Mouse (Mus musculus): Measurements from ENCODE around the gene Olfr49.
A peak's percentile ranks its signal among the peaks of the same experiment; 100 is the strongest.

Olfr49 gene

DNA sequence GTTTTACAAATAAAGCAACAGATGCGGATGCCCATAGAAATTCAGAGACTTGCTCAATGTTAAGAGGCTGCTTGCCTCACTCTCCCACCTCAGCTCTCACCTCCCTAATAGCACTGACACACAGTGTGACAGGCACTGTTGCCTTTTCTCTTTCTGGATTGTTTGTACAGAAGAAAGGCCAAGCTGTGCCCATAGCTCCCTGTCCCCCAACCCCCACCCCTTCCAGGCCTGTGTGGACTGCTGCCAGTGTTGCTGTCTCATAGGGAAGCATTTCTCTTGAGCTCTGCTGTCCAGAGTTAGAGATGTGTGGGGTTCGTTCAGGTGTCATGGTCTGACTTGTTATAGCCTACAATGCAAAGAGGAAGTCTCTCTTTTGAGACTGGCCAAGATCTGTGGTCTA is 24.5 kb downstream of the Olfr49 start:
- DNase-seq, result no peak

DNA sequence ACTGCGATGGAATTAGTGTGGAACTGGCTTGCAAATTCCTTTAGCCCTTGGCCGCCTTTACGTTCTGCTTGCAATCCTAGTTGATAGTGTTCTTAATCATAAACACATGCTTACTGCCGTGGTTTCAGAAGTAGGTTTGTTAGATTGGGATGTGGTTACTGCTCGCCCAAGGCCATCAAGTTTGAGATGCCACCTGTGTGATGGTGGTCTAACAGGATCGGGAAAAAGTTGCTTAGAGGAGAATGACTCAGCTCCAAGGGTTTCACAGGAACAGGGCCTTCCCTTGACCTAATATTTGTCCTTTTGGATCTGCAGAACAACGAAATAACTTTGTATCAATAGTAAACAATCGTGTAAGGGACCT is 25.0 kb downstream of the Olfr49 start:
- no peak for DNase-seq

DNA sequence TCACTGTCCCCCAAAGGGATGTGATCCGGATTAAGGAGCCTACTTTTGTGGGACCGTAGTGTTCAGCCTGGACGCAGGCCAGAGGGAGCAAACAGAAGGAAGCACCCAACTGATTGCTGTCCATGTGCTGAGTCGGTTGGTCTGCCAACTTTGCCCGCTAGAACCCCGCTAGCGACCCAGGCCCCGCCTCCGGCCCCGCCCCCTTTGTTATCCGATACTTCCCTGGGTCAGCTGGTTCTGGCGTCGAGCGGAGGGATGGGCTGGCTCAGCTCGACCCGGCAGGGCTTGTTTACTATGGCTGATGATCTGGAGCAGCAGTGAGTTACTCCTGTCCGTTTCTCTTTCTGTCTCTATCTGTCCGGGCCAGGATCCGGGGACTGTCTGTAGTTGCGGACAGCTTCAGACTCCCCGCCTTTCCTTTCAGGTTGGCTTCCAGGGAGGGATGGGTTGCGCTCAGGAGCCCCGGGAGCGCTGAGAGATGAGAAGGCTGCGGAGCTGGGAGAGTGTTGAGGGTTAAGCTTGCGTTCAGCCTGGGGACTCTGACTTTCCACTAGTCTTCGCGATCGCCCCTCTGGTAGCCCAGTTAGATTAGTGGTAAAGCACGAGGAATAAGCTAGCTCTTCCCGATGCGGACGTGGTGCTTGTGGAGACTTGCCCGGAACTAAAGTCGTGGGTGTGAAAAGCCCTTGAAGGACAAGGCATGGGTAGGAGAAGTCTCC is 25.6 kb downstream of the Olfr49 start:
- peak; percentile 92 for DNase-seq

DNA sequence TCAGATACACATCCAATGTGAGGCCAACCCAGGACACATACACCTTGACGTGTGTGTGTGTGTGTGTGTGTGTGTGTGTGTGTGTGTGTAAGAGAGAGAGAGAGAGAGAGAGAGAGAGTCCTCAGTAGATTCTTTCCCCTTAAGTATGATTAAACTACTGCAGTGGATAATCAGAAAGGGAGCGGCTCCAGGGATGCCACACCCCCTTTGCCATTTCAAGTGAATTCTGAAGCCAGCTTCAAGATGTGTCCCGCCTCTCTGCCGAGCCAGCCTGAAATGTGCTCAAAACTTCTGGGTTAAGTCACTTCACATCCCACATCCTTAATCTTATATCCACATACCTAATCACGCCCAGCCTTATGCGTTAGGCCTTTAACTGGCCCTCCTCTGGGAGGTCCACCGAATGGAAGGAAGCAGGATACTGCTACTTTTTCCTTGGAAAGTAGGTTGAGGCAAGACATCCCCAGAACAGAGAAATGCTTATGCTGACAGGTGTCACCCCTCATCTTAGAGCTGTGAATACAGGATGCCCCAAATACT is 26.5 kb downstream of the Olfr49 start:
- DNase-seq, result no peak

DNA sequence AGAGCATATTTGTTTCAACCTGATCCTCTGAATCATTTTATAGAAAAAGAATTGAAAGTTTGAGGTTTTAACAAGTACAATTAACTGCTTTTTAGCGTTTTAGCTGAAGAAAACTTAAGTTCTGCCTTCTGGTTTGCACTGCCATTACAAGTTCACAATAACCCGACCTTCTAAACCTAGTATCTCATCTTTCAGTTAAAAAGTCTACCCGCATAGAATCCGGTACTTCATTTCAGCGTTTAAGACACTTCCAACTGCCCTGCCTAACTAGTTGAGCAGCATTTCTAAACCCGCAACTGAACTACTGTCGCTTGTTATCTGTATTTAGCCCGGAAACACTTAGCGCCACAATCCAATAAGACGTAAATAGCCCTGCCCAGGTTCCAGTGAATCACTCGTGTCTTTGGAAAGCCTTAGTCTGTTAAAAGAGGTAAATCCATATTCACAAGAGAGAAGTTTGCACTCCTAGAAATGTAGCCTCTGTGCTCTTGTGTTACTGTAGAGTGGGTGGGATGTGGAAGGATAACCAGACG is 30.0 kb downstream of the Olfr49 start:
- DNase-seq, result no peak

DNA sequence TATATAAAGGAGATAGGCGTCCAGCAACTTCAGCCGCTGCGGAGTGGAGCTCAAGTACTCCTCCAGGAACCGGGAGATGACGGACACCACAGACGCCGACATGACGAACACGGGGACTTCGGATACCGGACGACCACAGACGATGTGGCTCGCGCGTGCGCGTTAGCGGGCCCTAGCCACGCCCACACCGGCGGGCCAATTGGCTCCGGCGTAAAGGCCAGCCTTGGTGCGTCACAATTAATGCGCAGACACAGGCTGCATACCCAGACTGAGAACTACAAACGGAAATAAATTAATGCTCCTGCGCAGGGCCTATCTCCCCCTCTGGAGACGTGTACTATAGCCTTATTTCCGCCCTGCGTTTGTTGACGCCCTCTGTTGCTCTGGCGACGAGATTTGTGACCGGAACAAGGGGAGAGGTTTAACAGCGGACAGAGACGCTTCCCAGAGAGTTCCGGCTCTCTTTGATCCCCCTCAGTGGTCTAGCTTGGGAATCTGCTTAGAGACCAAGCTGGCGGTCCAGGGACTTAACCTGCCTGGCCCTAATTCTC is 30.9 kb downstream of the Olfr49 start, which contains the start of the genes Dad1 and Abhd4:
Gene Dad1 (minus strand): TSS at position 364 of the 551 bp plus-strand sequence.
Gene Abhd4 (plus strand): TSS at position 448 of the 551 bp plus-strand sequence.
- peak; percentile 98 for DNase-seq

DNA sequence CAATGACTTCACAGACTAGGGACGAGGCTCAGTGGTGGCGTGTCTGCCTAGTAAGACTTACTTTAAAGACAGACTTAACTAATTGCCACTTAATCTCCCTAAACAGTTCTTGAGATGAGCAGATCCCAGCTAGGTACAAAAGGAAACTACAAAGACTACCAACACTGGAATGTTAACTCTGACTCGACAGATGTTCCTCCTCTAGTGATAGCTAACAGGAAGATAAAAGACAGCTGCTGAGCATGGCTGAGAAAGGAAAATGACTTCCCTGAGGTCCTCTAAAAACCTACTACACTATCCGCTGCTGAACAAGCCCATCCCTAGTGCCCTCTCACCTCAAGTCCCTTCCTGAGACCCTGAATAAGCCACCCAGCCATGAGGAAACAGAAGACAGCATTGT is 34.6 kb downstream of the Olfr49 start:
- no peak for DNase-seq

DNA sequence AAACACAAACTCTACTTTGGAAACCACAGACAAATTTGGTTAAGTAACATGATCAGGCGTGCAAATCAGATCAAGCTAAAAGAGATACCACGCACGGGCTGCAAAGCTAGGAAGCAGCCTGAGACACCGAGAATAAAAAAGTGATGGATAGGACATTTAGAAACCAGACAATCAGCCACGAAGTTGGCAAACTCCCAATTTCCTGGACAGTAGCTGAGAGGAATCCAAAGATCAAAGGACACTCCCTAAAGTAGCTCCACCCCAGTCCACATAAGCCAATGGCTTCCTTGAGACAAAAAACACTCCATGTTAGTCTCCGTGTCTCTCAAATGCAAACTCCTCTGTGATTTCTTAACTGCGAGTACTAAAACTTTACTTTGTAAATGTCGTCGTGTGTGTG is 35.4 kb downstream of the Olfr49 start:
- DNase-seq, result peak; percentile 71

DNA sequence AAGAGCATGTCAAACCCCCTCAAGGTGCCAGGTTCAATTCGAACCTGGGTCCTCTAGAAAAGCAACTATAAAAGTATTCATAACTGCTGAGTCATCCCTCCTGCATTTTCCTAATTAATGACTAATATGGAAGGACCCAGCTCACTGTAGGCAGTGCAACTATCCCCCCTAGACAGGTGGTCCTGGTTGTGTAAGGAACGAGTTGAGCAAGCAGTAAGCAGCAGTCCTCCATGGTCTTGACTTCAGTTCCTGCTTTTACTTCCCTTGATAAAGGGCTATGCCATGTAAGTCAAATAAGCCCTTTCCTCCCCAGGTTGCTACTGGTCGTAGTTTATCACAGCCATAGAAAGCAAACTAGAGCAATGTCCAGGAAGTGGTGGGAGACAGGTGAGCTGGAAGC is 38.5 kb downstream of the Olfr49 start:
- DNase-seq, result no peak

DNA sequence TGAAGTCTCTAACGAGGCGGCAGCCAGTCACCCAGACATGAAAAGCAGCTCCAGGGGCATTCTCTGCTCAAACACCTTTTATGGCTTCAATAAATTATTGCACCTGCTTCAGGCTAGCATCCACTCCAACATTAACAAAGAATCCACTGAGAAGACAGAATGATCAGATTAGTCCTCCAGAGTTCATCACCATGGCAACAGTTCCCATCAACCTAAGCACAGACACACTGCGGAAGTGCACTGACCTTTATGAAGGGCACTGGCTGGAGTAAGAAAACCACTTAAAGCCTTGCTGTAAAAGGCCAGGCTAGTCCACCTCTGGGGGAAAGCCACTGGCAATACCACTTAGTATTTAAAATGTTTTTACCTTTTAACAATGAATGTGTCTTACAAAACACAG is 40.6 kb downstream of the Olfr49 start:
- no peak for DNase-seq

DNA sequence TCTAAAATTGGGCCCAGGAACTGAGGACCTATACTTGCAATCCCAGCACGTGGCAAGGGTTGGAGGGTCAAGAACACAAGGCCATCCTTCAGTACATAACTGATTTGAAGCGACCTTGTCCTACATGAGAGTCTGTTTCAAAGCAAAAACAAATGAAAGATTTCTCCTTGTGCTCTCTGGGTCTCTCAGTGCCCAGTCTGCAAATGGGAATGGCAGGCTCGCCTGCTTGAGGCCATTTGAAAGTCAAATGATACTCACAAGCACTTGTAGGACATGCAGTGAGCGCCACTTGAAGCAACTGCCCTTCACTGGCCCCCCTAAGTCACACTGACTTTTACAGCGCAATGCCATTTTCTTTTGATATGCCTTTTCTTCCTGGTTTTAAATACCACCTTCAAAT is 44.2 kb downstream of the Olfr49 start:
- DNase-seq, result no peak

DNA sequence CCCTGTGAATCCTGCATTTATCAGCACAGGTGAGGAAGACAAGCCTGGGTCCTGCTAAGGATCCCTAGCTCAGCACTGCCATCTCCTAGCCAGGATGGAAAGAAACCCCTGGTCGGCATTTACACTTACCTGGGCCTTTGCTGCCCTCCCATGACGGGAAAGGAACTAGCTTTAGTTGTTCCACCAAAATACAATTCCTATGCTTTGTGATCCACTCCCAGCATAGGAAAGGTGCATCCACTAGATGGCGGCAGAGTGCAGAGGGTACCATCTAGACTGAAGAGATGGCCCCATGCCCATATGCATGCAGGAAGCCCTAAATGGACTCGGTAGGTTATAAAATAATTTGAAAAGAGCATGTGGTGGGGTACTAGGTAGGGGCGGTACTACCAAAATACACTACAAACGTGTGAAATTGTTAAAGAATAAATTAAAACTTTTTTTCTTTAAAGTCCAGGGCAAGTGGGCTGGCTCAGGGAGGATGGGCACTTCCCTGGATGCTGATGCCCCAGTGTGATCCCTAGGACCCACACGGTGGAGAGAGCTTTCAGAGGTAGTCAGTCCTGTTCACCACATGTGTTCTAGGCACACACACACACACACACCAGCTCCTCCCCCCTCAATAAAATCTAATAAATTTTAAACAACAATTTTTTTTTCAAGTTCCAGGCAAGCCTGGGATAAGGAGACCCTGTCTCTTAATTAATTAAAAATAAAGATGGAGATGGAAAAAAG is 45.6 kb downstream of the Olfr49 start:
- DNase-seq, result peak; percentile 75

DNA sequence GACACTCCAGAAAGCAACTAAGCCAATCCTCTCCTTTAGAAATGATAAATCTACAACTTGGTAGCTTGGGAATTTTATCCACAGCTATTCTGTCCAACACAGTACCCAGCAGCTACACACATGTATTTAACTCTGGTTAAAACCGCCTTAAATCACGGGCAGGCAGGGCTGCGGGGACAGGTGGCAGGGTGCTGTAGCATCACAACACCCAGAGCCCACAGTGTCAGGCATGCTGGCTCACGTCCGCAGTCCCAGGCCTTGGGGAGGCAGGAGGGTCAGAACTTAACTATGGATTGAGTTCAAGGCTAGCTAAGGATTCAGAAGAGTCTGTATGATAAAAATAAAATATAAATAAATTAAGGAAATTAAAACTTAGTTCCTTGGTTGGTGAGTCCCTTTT is 47.9 kb downstream of the Olfr49 start:
- DNase-seq, result no peak

DNA sequence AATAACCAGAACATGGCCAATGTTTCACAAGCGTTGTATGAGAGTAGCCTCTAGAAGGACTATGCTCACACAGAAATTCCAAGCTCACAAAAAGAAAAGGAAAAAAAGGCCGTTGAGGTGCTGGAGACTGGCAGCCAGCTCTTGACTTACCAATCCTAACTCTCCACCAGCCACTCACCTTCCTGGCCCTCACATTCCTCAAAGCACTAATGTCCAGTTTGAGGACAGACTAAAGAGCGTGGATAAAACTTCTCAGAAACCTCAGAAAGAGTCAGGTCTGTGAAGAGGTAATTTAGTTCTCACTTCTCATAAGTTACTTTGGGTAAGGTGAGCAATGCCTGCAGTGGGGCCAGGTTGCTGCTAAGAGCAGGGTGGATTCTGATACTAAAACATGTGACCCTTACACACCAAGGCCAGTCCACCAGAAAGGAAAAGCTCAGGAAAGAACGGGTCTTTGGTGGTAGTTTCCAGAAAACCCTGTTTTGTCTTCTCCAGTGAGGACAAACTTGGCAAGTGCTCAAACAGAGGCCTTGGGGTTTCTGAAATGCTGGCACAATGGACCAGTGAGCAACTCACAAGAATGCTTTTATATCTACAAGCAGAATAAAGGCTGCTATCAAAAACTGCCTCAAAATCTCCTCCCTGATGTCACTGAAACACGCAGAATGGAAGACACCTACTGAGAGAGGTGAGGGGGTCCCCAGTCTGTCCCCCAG is 48.8 kb downstream of the Olfr49 start:
- DNase-seq, result no peak

DNA sequence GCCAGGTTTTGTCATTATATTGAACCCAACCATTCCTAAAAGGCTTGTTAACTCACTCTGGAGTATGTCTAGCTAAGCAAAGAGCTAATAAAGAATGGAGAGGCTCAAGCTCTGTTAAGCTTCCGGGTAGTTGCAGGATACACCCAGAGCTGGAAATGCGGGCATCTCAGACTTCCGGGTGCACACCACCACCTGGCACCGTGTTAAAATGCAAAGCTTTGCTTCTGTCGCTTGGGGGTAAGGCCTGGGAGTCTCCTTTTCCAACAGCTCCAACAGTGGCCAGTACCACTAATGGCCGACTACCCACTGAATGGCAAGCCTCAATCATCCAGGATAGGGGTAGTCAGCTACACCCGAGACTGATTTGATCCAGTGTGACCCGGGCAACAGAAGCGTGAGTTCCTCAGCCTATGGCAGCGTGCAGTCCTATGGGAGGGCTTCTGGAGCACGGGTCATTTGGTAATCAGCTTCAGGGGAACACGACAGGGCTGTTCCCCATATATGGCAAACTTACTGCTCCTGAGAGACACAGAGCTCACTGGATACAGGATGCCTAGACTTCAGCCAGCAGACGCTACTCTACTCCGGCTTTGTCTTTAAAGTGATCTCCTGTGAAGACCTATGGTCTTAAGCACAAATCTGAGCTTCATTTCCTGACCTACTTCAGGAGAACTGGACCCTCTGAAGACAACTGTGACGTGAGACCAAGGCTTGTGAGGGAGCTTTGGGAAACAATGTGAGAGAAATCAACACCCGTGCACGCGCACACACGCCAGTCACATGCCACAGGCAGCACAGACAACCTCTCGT is 50.3 kb downstream of the Olfr49 start:
- DNase-seq, result no peak

DNA sequence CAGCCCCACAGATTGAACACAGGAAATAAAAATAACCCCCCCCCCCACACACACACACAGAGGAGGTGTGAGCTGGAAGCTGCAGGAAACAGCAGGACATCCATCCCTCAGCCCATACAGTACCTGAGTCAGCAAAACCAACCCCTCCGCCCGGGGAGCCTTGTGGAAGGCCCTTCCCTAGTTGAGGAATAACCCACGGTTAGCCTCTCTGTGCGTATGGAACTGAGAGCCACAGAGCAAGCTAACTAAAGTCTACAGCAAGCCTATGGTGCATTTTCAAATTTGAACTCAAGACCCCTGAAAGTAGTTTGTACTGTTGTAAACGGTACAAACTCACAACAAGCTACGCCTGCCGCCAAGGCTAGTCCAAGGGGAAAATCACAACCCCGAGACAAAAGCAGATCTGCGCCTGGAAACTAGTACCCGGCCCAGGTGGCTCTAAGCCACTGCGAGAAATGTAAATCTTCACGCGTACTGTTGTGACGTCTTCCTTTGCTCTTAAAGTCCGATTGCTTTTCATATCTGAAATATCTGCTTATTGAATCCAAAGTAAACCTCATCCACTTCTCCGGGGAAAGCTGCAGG is 51.1 kb downstream of the Olfr49 start:
- no peak for DNase-seq

DNA sequence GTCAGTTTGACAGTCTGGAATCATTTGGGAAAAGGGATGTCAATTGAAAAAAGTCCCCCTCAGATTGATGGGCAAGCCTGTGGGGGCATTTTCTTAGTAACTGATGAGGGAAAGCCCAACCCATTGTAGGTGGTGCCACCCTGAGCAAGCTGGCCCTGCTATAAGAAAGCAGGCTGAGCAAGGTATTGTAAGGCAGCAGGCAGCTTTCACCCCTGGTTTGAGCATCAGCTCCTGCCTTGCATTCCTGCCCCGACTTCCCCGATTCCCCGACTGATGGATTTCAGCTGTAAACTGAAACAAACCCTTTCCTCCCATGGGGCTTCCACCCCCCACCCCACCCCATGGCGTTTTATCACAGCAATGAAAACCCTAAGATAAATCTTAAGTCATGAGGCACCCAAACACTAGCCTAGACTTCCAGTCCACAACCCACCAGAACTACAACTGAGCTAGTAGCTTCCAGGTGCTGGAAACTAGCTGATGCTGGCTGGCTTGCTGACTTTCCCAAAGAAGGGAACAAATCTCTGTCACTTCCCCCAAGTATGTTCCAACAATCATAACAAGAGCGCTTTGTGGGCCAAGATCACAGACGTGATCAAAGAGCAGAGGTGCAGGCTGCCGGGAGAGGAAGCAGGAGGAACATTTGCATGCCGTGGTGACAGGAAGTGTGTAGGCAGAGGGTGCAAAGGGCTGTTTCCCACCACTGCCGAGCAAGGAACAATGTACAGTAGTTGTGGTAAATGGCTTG is 51.8 kb downstream of the Olfr49 start:
- peak; percentile 30 for DNase-seq

DNA sequence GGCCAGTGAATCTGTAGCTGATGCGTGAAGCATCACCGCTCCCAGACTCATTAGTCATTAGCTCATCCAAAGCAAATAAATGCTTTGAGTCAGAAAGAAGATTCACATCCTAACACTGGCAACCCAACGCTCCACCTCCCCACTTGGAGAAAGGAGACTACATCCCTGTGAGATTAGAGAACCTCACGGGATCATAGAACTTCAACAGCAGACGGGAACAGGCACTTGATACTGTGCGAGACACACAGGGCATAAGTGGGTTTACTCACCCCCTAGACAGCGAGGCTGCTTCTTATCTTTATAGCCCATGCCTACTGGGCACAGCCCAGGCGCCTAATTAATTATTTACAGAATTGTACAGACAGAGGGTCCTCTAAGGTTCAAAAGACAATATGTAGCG is 52.6 kb downstream of the Olfr49 start:
- DNase-seq, result no peak

DNA sequence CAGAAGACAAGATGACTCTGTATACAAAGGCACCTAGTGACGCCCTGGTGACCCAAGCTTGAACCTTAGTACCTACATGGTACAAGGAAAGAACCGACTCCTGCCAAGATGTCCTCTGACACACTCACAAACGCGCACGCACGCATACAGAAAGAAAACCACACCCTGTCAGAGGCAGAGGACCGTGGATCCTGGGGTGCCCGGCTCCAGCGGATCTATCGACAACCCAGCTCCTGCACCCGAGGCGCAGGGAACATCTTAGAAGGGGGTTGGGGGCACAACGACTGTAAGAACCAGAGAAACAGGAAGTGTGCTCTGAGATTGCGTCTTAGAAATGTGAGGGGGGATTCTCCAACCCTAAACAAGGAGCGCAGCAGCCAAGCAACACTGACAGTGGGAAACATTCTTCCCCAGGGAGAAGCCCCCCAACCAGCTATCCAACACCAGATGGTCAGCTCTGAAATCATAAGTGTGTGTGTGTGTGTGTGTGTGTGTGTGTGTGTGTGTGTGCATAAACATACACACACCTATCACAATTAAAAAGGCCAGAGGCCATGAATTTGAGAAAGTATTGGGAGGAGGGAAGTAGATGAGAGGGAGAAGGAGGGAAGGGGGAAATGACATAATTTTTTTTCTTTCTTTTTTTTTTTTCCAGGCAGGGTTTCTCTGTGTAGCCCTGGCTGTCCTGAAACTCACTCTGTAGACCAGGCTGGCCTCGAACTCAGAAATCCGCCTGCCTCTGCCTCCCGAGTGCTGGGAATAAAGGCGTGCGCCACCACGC is 53.4 kb downstream of the Olfr49 start:
- DNase-seq, result no peak

DNA sequence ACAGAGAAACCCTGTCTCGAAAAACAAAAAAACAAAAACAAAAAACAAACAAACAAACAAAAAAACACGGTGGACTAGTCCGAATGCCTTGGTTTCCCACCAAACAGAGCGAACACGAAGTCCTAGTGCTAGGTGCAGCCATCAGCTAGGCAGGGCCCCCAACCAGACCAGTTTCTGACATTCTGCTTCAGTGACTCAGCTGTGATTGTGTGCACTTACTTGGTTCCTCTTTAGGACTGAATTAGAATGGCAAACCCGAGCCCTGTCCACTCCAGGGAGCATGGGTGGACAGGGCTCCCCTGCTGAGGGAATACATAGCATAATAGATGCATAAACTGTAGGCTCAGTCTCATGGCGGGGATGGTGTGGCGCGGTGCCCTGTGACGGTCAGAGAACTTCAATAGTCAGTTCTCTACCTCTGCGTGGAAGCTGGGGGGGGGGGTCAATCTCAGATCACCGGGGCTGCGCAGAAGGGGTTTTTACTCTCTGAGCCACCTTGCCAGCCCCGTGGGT is 54.0 kb downstream of the Olfr49 start:
- no peak for DNase-seq

Data from kidney, adult 11 months (tissue).